Mouse (Mus musculus) kidney, postnatal 0 days (tissue): ENCODE measurements around the gene Gm14569. TPM values are rescaled to one million over a fixed set of nuclear protein-coding genes. Genes with fewer than 3 reads are reported as not detected.

Experiments used
- ATAC-seq: fragments of 200-750 bp; cut with Nextera tagmentation; replicated peaks from 2 replicates; pipeline ENCODE4 v1.8.0; 2017; ENCODE audit warnings: low read depth, moderate number of reproducible peaks, moderate TSS enrichment, moderate library complexity; ENCODE audit not compliant: low FRiP score
- DNase-seq: peaks from one replicate; pipeline ENCODE4 v3.0.0-alpha.2; 2016; ENCODE audit warnings: low spot score
- H3K27ac ChIP-seq: fragments of 300-500 bp; sonication (generic); 2 replicates; pipeline ENCODE4 v1.5.1; 2014; ENCODE audit warnings: mild to moderate bottlenecking
- H3K27me3 ChIP-seq: fragments of 300-500 bp; sonication (generic); 2 replicates; pipeline ENCODE4 v1.6.1; 2014; ENCODE audit warnings: low read length, mixed read lengths; ENCODE audit not compliant: insufficient read depth
- H3K36me3 ChIP-seq: fragments of 300-500 bp; sonication (generic); 2 replicates; pipeline ENCODE4 v1.6.1; 2014; ENCODE audit warnings: low read length, mixed read lengths; ENCODE audit not compliant: insufficient read depth
- H3K4me1 ChIP-seq: fragments of 300-500 bp; sonication (generic); replicated peaks from 2 replicates; pipeline ENCODE4 v1.6.1; 2014; ENCODE audit warnings: antibody characterized with exemption, low read length, mixed read lengths; ENCODE audit not compliant: insufficient read depth
- H3K4me2 ChIP-seq: fragments of 300-500 bp; sonication (generic); 2 replicates; pipeline ENCODE4 v1.6.1; 2014; ENCODE audit warnings: mild to moderate bottlenecking, low read length, moderate library complexity, mixed read lengths
- H3K4me3 ChIP-seq: fragments of 300-500 bp; sonication (generic); replicated peaks from 2 replicates; pipeline ENCODE4 v1.5.1; 2014; ENCODE audit warnings: low read depth, low read length
- H3K9ac ChIP-seq: fragments of 300-500 bp; sonication (generic); 2 replicates; pipeline ENCODE4 v1.6.1; 2014; ENCODE audit warnings: low read depth, low read length
- H3K9me3 ChIP-seq: fragments of 300-500 bp; sonication (generic); replicated peaks from 2 replicates; pipeline ENCODE4 v1.6.1; 2016; ENCODE audit warnings: low read length, inconsistent platforms, mixed read lengths
- CTCF ChIP-seq: IDR thresholded peaks from 2 replicates; pipeline ENCODE4 v1.5.1; 2016; ENCODE audit warnings: antibody characterized with exemption, low read depth, mild to moderate bottlenecking, moderate library complexity
- WGBS: fragments of 180-500 bp; shearing (Covaris S2); extraction: QIAGEN DNeasy Blood & Tissue Kit; methylation state at CpG from one replicate; pipeline ENCODE4 v1.1.7; 2014; 5-methylcytosine and 5-hydroxymethylcytosine counted together
- polyA plus RNA-seq: library from polyadenylated mRNA; unstranded; fragments of >200 nt; fragmentation: Nextera tagmentation; extraction: Ambion mirVana; gene quantifications from 2 replicates; pipeline ENCODE4 v1.2.1, GENCODE M21; 2015

Gm14569 gene
- not detected in 2 replicates for polyA plus RNA-seq

- DNase-seq (no peak), ATAC-seq (no peak)
- no peaks in the 10 kb centered on the region for H3K4me1 ChIP-seq
- H3K9ac ChIP-seq: no peak within 1 kb of the TSS
- no peak within 1 kb of the TSS for H3K4me3 ChIP-seq
- no peaks in the 10 kb centered on the region for H3K27me3 ChIP-seq
- no peaks in the 10 kb centered on the region for H3K36me3 ChIP-seq
- H3K27ac ChIP-seq: no peak within 1 kb of the TSS
- no peaks in the 10 kb centered on the region for H3K9me3 ChIP-seq
- WGBS: 93% methylated on average over 4 of the region's 4 CpGs
- no peak within 1 kb of the TSS for H3K4me2 ChIP-seq
- TF ChIP-seq CTCF: no peak
Measured at GRCm38 (mm10) chrX:36491730-36492129, at the start of gene Gm14569. TSS of gene Gm14569 (minus strand) at chrX:36491830.

GRCm38 (mm10) chrX:36534514-36534913 lies 42.9 kb upstream of the Gm14569 start:
- H3K4me1 ChIP-seq: no peaks in the 10 kb centered on the region
- no peak overlapping the region for H3K9ac ChIP-seq
- ATAC-seq: no peak
- H3K27me3 ChIP-seq: no peaks in the 10 kb centered on the region
- 20% methylated on average over 4 of the region's 4 CpGs for WGBS
- H3K4me3 ChIP-seq: no peak overlapping the region
- peak; percentile 72 for DNase-seq
- peak; percentile 81 for TF ChIP-seq CTCF
- no peak overlapping the region for H3K4me2 ChIP-seq
- H3K9me3 ChIP-seq: no peaks in the 10 kb centered on the region
- H3K27ac ChIP-seq: no peak overlapping the region
- H3K36me3 ChIP-seq: no peaks in the 10 kb centered on the region

GRCm38 (mm10) chrX:36533744-36534143 lies 42.1 kb upstream of the Gm14569 start:
- no peak overlapping the region for H3K4me2 ChIP-seq
- H3K9ac ChIP-seq: no peak overlapping the region
- no peak for TF ChIP-seq CTCF
- no peaks in the 10 kb centered on the region for H3K27me3 ChIP-seq
- H3K4me1 ChIP-seq: no peaks in the 10 kb centered on the region
- H3K27ac ChIP-seq: no peak overlapping the region
- DNase-seq: no peak
- H3K36me3 ChIP-seq: no peaks in the 10 kb centered on the region
- ATAC-seq: no peak
- H3K9me3 ChIP-seq: no peaks in the 10 kb centered on the region
- no peak overlapping the region for H3K4me3 ChIP-seq
- WGBS: 74% methylated on average over 4 of the region's 4 CpGs

GRCm38 (mm10) chrX:36530251-36530650 lies 38.6 kb upstream of the Gm14569 start:
- ATAC-seq (no peak), DNase-seq (no peak)
- no peak overlapping the region for H3K4me2 ChIP-seq
- WGBS: 57% methylated on average over 5 of the region's 5 CpGs
- no peak overlapping the region for H3K9ac ChIP-seq
- H3K36me3 ChIP-seq: no peaks in the 10 kb centered on the region
- no peak for TF ChIP-seq CTCF
- H3K27ac ChIP-seq: no peak overlapping the region
- no peaks in the 10 kb centered on the region for H3K9me3 ChIP-seq
- H3K4me3 ChIP-seq: no peak overlapping the region
- no peaks in the 10 kb centered on the region for H3K27me3 ChIP-seq
- H3K4me1 ChIP-seq: no peaks in the 10 kb centered on the region

- no peak for TF ChIP-seq CTCF
Measured at GRCm38 (mm10) chrX:36523729-36524128, 32.1 kb upstream of the Gm14569 start.

GRCm38 (mm10) chrX:36513726-36514125 lies 22.1 kb upstream of the Gm14569 start:
- no peak for ATAC-seq
- no peak overlapping the region for H3K4me3 ChIP-seq
- no peak overlapping the region for H3K27ac ChIP-seq
- no peak overlapping the region for H3K4me2 ChIP-seq
- no peak overlapping the region for H3K9ac ChIP-seq
- no peak for DNase-seq
- H3K27me3 ChIP-seq: no peaks in the 10 kb centered on the region
- no peaks in the 10 kb centered on the region for H3K9me3 ChIP-seq
- no peaks in the 10 kb centered on the region for H3K4me1 ChIP-seq
- TF ChIP-seq CTCF: peak; percentile 24; the same call in 1 of the 2 replicates
- H3K36me3 ChIP-seq: no peaks in the 10 kb centered on the region
- 52% methylated on average over 8 of the region's 8 CpGs for WGBS

More at GRCm38 (mm10) chrX:36523729-36524128, 32.1 kb upstream of the Gm14569 start:
- Histone ChIP-seq H3K27me3 (no peaks in the 10 kb centered on the region), H3K4me1 (no peaks in the 10 kb centered on the region), H3K9ac (no peak overlapping the region), H3K4me3 (no peak overlapping the region), H3K36me3 (no peaks in the 10 kb centered on the region), H3K9me3 (no peaks in the 10 kb centered on the region), H3K27ac (no peak overlapping the region), H3K4me2 (no peak overlapping the region)
- ATAC-seq (no peak), DNase-seq (no peak)
- 69% methylated on average over 5 of the region's 5 CpGs for WGBS

- Histone ChIP-seq H3K4me3 (no peak overlapping the region), H3K9ac (no peak overlapping the region), H3K9me3 (no peaks in the 10 kb centered on the region), H3K27ac (no peak overlapping the region), H3K27me3 (no peaks in the 10 kb centered on the region), H3K4me1 (no peaks in the 10 kb centered on the region), H3K36me3 (no peaks in the 10 kb centered on the region), H3K4me2 (no peak overlapping the region)
- DNase-seq: no peak
- TF ChIP-seq CTCF: no peak
- 67% methylated on average over 9 of the region's 9 CpGs for WGBS
- no peak for ATAC-seq
Measured at GRCm38 (mm10) chrX:36513231-36513630, 21.6 kb upstream of the Gm14569 start.
